Mouse (Mus musculus) forebrain, embryonic 14.5 days (tissue): Measurements from ENCODE around the gene Slc25a5. TPM values are rescaled to one million over a fixed set of nuclear protein-coding genes. Genes with fewer than 3 reads are reported as not detected.

Experiments
- ATAC-seq: fragments of 200-750 bp; cut with Nextera tagmentation; 2 replicates; pipeline ENCODE4 v1.8.0; 2017; ENCODE audit warnings: mild to moderate bottlenecking, moderate library complexity
- DNase-seq: peaks from one replicate; pipeline ENCODE4 v3.0.0-alpha.2; 2015; ENCODE audit warnings: low spot score
- H3K27ac ChIP-seq: fragments of 300-500 bp; sonication (generic); 2 replicates; pipeline ENCODE4 v1.5.1; 2014; ENCODE audit warnings: low read depth, mild to moderate bottlenecking, control low read depth, low read length, moderate library complexity
- H3K27me3 ChIP-seq: fragments of 300-500 bp; sonication (generic); replicated peaks from 2 replicates; pipeline ENCODE4 v1.6.1; 2014; ENCODE audit warnings: low read length, control low read depth, mixed read lengths; ENCODE audit not compliant: control insufficient read depth, insufficient read depth
- H3K36me3 ChIP-seq: fragments of 300-500 bp; sonication (generic); 2 replicates; pipeline ENCODE4 v1.6.1; 2014; ENCODE audit warnings: low read length, control low read depth; ENCODE audit not compliant: control insufficient read depth, insufficient read depth
- H3K4me1 ChIP-seq: fragments of 300-500 bp; sonication (generic); 2 replicates; pipeline ENCODE4 v1.6.1; 2014; ENCODE audit warnings: antibody characterized with exemption, low read length, control low read depth; ENCODE audit not compliant: control insufficient read depth, insufficient read depth
- H3K4me2 ChIP-seq: fragments of 300-500 bp; sonication (generic); 2 replicates; pipeline ENCODE4 v1.6.1; 2014; ENCODE audit warnings: mild to moderate bottlenecking, control low read depth, low read length
- H3K4me3 ChIP-seq: fragments of 300-500 bp; sonication (generic); 2 replicates; pipeline ENCODE4 v1.5.1; 2014; ENCODE audit warnings: low read depth, low read length, control low read depth
- H3K9ac ChIP-seq: fragments of 300-500 bp; sonication (generic); 2 replicates; pipeline ENCODE4 v1.6.1; 2014; ENCODE audit warnings: mild to moderate bottlenecking, low read length, control low read depth, moderate library complexity
- H3K9me3 ChIP-seq: fragments of 300-500 bp; sonication (generic); replicated peaks from 2 replicates; pipeline ENCODE4 v1.6.1; 2016; ENCODE audit warnings: low read length, control low read depth, mixed read lengths; ENCODE audit not compliant: control insufficient read depth
- WGBS: fragments of 180-500 bp; shearing (Covaris S2); extraction: QIAGEN DNeasy Blood & Tissue Kit; methylation state at CpG from one replicate; pipeline ENCODE4 v1.1.7; 2014; 5-methylcytosine and 5-hydroxymethylcytosine counted together
- polyA plus RNA-seq: library from polyadenylated mRNA; unstranded; fragments of >200 nt; fragmentation: Nextera tagmentation; extraction: Ambion mirVana; gene quantifications from 2 replicates; pipeline ENCODE4 v1.2.1, GENCODE M21; 2014

Slc25a5 gene
- polyA plus RNA-seq, 1 experiment from 2014 or later = 711 TPM

DNA sequence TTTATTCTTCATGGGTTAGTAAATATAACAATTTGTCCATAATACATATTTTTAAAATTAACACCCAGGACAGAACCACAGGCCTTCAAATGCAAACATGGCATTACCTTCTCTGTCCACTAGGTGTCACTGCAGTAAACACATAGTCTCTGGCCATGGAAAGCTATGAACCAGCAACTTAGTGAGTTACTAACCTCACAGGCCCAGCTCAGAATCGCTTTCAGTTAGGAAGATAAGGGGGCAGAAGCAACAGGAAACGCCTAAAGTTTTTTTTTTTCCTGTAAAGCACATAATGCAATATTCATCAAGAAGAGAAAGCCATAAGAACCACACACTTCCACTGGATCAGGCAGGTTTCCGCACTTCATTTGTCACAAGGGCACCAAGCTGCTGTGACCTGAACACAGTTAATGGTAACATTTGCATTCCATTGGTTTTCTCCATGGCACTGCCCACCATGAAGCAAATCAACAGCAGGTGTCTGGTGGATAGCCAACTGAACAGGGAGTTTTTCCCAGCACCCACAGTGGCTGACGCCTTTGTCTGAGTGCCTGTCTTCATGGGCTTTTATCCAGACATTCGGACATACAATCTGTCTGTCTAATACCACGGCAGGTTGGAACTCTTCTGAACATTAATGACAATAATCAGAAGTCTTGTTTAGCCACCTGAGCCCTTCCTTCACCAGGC, 34.4 kb upstream of the Slc25a5 start:
- H3K9ac ChIP-seq = no peak overlapping the region
- no peaks in the 10 kb centered on the region for H3K27me3 ChIP-seq
- H3K4me3 ChIP-seq = no peak overlapping the region
- H3K4me1 ChIP-seq = peaks cover 3% of the 10 kb centered on the region; the same call in 1 of the 2 replicates
- 38% methylated on average over 6 of the region's 6 CpGs for WGBS
- ATAC-seq (peak; percentile 54), DNase-seq (peak; percentile 80)
- H3K36me3 ChIP-seq = no peaks in the 10 kb centered on the region
- no peak overlapping the region for H3K4me2 ChIP-seq
- H3K27ac ChIP-seq = peak overlapping the region; percentile 36
- no peaks in the 10 kb centered on the region for H3K9me3 ChIP-seq

DNA sequence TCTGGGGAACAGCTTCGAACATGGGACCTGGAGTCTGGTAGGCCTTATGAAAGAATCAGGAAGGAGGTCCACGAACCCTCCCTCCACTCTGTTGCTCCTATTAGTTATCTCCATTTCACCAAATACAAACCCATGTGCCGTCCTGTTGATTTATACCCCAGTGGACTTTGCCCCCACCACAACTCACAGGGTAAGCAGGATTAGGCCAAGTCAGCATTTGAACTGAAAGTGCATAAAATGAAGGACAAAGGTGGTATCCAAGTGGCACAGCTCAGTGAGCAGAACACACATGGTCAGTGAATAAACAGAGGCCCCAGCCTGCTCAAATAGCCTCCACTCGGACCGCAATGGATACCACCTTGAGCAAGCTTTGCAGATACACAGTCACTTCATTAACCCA, 33.2 kb upstream of the Slc25a5 start:
- peaks cover 3% of the 10 kb centered on the region; the same call in 1 of the 2 replicates for H3K4me1 ChIP-seq
- no peak overlapping the region for H3K4me2 ChIP-seq
- WGBS = 63% methylated on average over 5 of the region's 5 CpGs
- no peaks in the 10 kb centered on the region for H3K9me3 ChIP-seq
- no peak overlapping the region for H3K4me3 ChIP-seq
- no peak overlapping the region for H3K9ac ChIP-seq
- H3K36me3 ChIP-seq = no peaks in the 10 kb centered on the region
- ATAC-seq (no peak), DNase-seq (no peak)
- no peaks in the 10 kb centered on the region for H3K27me3 ChIP-seq
- peak overlapping the region; percentile 58; the same call in 1 of the 2 replicates for H3K27ac ChIP-seq

DNA sequence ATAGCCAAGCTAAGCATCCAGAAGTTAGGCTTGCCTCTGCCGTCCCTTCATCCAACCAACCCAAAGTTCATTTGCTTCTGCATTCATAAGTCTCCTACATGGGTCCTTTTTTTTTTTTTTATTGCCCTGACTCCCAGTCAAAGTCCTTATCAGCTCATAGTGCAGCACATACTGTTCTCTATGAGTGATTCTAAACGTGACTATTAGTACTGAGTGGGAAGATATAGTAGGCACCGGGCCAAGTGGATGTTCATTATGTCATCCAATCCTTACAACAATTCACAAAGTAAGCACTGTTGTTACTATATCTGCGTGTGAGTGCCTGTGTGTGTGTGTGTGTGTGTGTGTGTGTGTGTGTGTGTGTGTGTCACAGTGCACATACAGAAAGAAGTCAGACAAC, 32.6 kb upstream of the Slc25a5 start:
- Histone ChIP-seq H3K9me3 (no peaks in the 10 kb centered on the region), H3K36me3 (no peaks in the 10 kb centered on the region), H3K27me3 (no peaks in the 10 kb centered on the region), H3K4me3 (no peak overlapping the region), H3K9ac (no peak overlapping the region), H3K27ac (peak overlapping the region; percentile 79), H3K4me1 (peaks cover 3% of the 10 kb centered on the region; the same call in 1 of the 2 replicates), H3K4me2 (peak overlapping the region; percentile 25; the same call in 1 of the 2 replicates)
- 49% methylated on average over 4 of the region's 4 CpGs for WGBS
- ATAC-seq (peak; percentile 19; the same call in 1 of the 2 replicates), DNase-seq (no peak)

DNA sequence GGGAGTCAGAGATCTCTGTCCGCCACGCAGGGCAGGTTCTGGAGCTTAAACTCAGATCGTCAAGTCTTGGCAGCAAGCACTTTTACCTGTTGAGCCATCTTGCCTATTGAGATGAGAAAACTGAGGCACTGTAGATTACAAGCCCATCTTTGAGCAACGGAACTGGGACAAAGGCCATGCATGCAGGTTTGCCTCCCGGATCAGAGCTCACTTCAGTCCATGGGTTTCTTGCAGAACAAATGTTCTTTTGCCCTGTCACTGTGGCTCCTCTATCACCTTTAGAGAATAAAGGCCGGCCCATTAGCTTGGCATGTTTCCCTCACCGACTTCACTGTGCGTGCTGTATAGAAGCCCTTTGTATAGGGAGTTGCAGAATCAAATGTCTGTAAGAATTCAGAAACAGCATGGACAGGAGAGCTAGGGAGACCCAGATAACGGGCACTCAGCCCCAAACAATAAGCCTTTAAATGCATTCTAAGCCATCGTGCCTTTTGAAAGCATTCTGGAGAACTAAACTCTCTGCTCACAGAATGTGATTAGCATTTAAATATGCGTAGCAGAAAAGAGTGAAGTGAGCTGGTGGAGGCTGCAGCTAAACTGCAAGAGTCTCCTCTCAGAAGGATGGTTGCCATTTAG, 32.0 kb upstream of the Slc25a5 start:
- Histone ChIP-seq H3K9ac (no peak overlapping the region), H3K4me3 (no peak overlapping the region), H3K4me2 (peak overlapping the region; percentile 25; the same call in 1 of the 2 replicates), H3K4me1 (peaks cover 3% of the 10 kb centered on the region; the same call in 1 of the 2 replicates), H3K36me3 (no peaks in the 10 kb centered on the region), H3K27me3 (no peaks in the 10 kb centered on the region), H3K27ac (peak overlapping the region; percentile 79), H3K9me3 (no peaks in the 10 kb centered on the region)
- peak; percentile 73 for DNase-seq
- 38% methylated on average over 11 of the region's 11 CpGs for WGBS
- peak; percentile 74 for ATAC-seq

- ATAC-seq = no peak
- Histone ChIP-seq H3K9ac (no peak overlapping the region), H3K4me3 (no peak overlapping the region), H3K27ac (peak overlapping the region; percentile 79), H3K4me1 (peaks cover 3% of the 10 kb centered on the region; the same call in 1 of the 2 replicates), H3K4me2 (peak overlapping the region; percentile 25; the same call in 1 of the 2 replicates), H3K27me3 (no peaks in the 10 kb centered on the region), H3K36me3 (no peaks in the 10 kb centered on the region), H3K9me3 (no peaks in the 10 kb centered on the region)
- 28% methylated on average over 2 of the region's 2 CpGs for WGBS
- DNase-seq = peak; percentile 62
Measured at GRCm38 (mm10) chrX:36763934-36764317, 31.5 kb upstream of the Slc25a5 start.

DNA sequence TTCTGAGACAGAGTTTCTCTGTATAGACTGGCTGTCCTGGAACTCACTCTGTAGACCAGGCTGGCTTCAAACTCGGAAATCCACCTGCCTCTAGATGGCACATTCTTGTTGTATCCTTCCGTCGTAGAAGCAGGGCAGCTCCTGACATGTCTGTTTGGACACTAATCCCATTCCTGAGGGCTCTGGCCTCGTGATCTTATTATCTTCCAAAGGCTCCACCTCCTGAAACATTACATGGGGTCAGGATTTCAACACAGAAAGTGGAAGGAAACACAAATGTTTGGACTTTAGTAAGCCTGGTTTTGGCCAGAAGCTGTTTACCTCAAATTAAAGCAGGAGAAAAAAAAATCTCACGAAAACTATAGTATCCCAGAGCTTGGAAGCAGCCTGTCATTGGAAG, 28.1 kb upstream of the Slc25a5 start:
- H3K4me3 ChIP-seq = no peak overlapping the region
- H3K36me3 ChIP-seq = no peaks in the 10 kb centered on the region
- no peak overlapping the region for H3K4me2 ChIP-seq
- H3K9ac ChIP-seq = no peak overlapping the region
- 53% methylated on average over 5 of the region's 5 CpGs for WGBS
- H3K27me3 ChIP-seq = no peaks in the 10 kb centered on the region
- no peak for ATAC-seq
- H3K4me1 ChIP-seq = peaks cover 3% of the 10 kb centered on the region; the same call in 1 of the 2 replicates
- H3K9me3 ChIP-seq = no peaks in the 10 kb centered on the region
- no peak for DNase-seq
- H3K27ac ChIP-seq = no peak overlapping the region

- Histone ChIP-seq H3K4me1 (no peaks in the 10 kb centered on the region), H3K9me3 (no peaks in the 10 kb centered on the region), H3K9ac (no peak overlapping the region), H3K27ac (no peak overlapping the region), H3K4me3 (no peak overlapping the region), H3K27me3 (no peaks in the 10 kb centered on the region), H3K4me2 (no peak overlapping the region), H3K36me3 (no peaks in the 10 kb centered on the region)
- WGBS = 86% methylated on average over 6 of the region's 6 CpGs
- no peak for DNase-seq
- ATAC-seq = no peak
Measured at GRCm38 (mm10) chrX:36772591-36772990, 22.9 kb upstream of the Slc25a5 start.

- DNase-seq = no peak
- Histone ChIP-seq H3K9me3 (no peaks in the 10 kb centered on the region), H3K4me3 (no peak overlapping the region), H3K4me1 (no peaks in the 10 kb centered on the region), H3K27me3 (no peaks in the 10 kb centered on the region), H3K4me2 (no peak overlapping the region), H3K9ac (no peak overlapping the region), H3K27ac (no peak overlapping the region), H3K36me3 (no peaks in the 10 kb centered on the region)
- ATAC-seq = no peak
- 88% methylated on average over 5 of the region's 5 CpGs for whole genome bisulfite sequencing
Measured at GRCm38 (mm10) chrX:36775520-36775919, 19.9 kb upstream of the Slc25a5 start.

- no peaks in the 10 kb centered on the region for H3K9me3 ChIP-seq
- H3K9ac ChIP-seq = no peak overlapping the region
- no peaks in the 10 kb centered on the region for H3K4me1 ChIP-seq
- no peaks in the 10 kb centered on the region for H3K36me3 ChIP-seq
- H3K27me3 ChIP-seq = no peaks in the 10 kb centered on the region
- no peak overlapping the region for H3K4me3 ChIP-seq
- H3K4me2 ChIP-seq = no peak overlapping the region
- no peak for DNase-seq
- ATAC-seq = no peak
- H3K27ac ChIP-seq = no peak overlapping the region
- 70% methylated on average over 4 of the region's 4 CpGs for WGBS
Measured at GRCm38 (mm10) chrX:36777694-36778093, 17.8 kb upstream of the Slc25a5 start.
